Mouse (Mus musculus): Measurements from ENCODE around the gene Epgn. TPM values are rescaled to one million over a fixed set of nuclear protein-coding genes. Genes with fewer than 3 reads are reported as not detected.

The Epgn gene
- polyA plus RNA-seq, 1 experiment from 2014 or later, result not detected

Other genes starting within 250 kb of the Epgn start
- not detected in 2 replicates for gene Cxcl3, start 241.4 kb upstream of the Epgn start, polyA plus RNA-seq (2014; fragmentation: Nextera tagmentation; extraction: Ambion mirVana)
- not detected in 2 replicates for gene Cxcl15, start 232.9 kb upstream of the Epgn start, polyA plus RNA-seq (2014; fragmentation: Nextera tagmentation; extraction: Ambion mirVana)
- gene Cxcl1, start 136.2 kb upstream of the Epgn start, polyA plus RNA-seq (2014; fragmentation: Nextera tagmentation; extraction: Ambion mirVana), result 0.42 and 0.66 TPM in 2 replicates
- gene Cxcl2, start 123.6 kb upstream of the Epgn start, polyA plus RNA-seq (2014; fragmentation: Nextera tagmentation; extraction: Ambion mirVana), result 0.20 TPM in 1 of 2 replicates, not detected in the other
- gene Mthfd2l, start 96.3 kb upstream of the Epgn start, polyA plus RNA-seq (2014; fragmentation: Nextera tagmentation; extraction: Ambion mirVana), result 34.6 and 35.5 TPM in 2 replicates
- gene Ereg, start 47.2 kb downstream of the Epgn start, polyA plus RNA-seq (2014; fragmentation: Nextera tagmentation; extraction: Ambion mirVana), result 0.19 TPM in 1 of 2 replicates, not detected in the other
- 0.27 TPM in 1 of 2 replicates, not detected in the other for gene Areg, start 112.1 kb downstream of the Epgn start, polyA plus RNA-seq (2014; fragmentation: Nextera tagmentation; extraction: Ambion mirVana)

Measured in heart, embryonic 14.5 days (tissue).